Mouse (Mus musculus): Measurements from ENCODE around the gene Naa40. TPM values are rescaled to one million over a fixed set of nuclear protein-coding genes. Genes with fewer than 3 reads are reported as not detected.

Gene Naa40
- total and polyA plus RNA-seq, 2 experiments from 2014 or later = 44.0 to 57.7 TPM

GRCm38 (mm10) chr19:7264766-7265331 is 23.9 kb upstream of the Naa40 start:
- TF ChIP-seq CTCF (IDR thresholded peaks at IDR 0.05; ENCODE audit: low read depth) = no peak
- Histone ChIP-seq H3K9ac (no peak overlapping the region), H3K4me1 (ENCODE audit: insufficient read depth) (peaks cover 29% of the 10 kb centered on the region), H3K36me3 (ENCODE audit: insufficient read depth) (no peaks in the 10 kb centered on the region), H3K4me3 (ENCODE audit: low read depth, low read length) (no peak overlapping the region), H3K9me3 (ENCODE audit: low read length) (no peaks in the 10 kb centered on the region), H3K27me3 (ENCODE audit: insufficient read depth, low read length) (no peaks in the 10 kb centered on the region), H3K27ac (ENCODE audit: low read depth, low read length) (peak overlapping the region; percentile 95), H3K4me2 (ENCODE audit: low read depth) (no peak overlapping the region)
- DNase-seq (peak; percentile 38), ATAC-seq (no peak)
- 10% methylated on average over 6 of the region's 6 CpGs for WGBS

GRCm38 (mm10) chr19:7264088-7264765 is 23.2 kb upstream of the Naa40 start:
- ATAC-seq (no peak), DNase-seq (peak; percentile 76)
- WGBS = 11% methylated on average over 9 of the region's 9 CpGs
- no peaks in the 10 kb centered on the region for H3K9me3 ChIP-seq (ENCODE audit: low read length)
- no peak overlapping the region for H3K4me2 ChIP-seq (ENCODE audit: low read depth)
- H3K27ac ChIP-seq (ENCODE audit: low read depth, low read length) = 0 out of 2 replicates have a peak overlapping the region, but pooled peaks have one; percentile 95
- H3K27me3 ChIP-seq (ENCODE audit: insufficient read depth, low read length) = no peaks in the 10 kb centered on the region
- peak; percentile 85 for TF ChIP-seq CTCF (IDR thresholded peaks at IDR 0.05; ENCODE audit: low read depth)
- no peak overlapping the region for H3K4me3 ChIP-seq (ENCODE audit: low read depth, low read length)
- no peak overlapping the region for H3K9ac ChIP-seq
- H3K4me1 ChIP-seq (ENCODE audit: insufficient read depth) = peaks cover 24% of the 10 kb centered on the region
- H3K36me3 ChIP-seq (ENCODE audit: insufficient read depth) = no peaks in the 10 kb centered on the region

- DNase-seq (no peak), ATAC-seq (no peak)
- Histone ChIP-seq H3K9ac (no peak overlapping the region), H3K4me1 (ENCODE audit: insufficient read depth) (peaks cover 22% of the 10 kb centered on the region), H3K27ac (ENCODE audit: low read depth, low read length) (no peak overlapping the region), H3K4me3 (ENCODE audit: low read depth, low read length) (no peak overlapping the region), H3K27me3 (ENCODE audit: insufficient read depth, low read length) (no peaks in the 10 kb centered on the region), H3K4me2 (ENCODE audit: low read depth) (no peak overlapping the region), H3K36me3 (ENCODE audit: insufficient read depth) (no peaks in the 10 kb centered on the region), H3K9me3 (ENCODE audit: low read length) (no peaks in the 10 kb centered on the region)
- no peak for TF ChIP-seq CTCF (IDR thresholded peaks at IDR 0.05; ENCODE audit: low read depth)
- 91% methylated on average over 1 of the region's 1 CpGs for WGBS
These were observed 21.6 kb upstream of the Naa40 start for GRCm38 (mm10) chr19:7262592-7262991.

- no peak for ATAC-seq
- Histone ChIP-seq H3K9ac (no peak overlapping the region), H3K36me3 (ENCODE audit: insufficient read depth) (no peaks in the 10 kb centered on the region), H3K9me3 (ENCODE audit: low read length) (no peaks in the 10 kb centered on the region), H3K4me3 (ENCODE audit: low read depth, low read length) (no peak overlapping the region), H3K27ac (ENCODE audit: low read depth, low read length) (no peak overlapping the region), H3K4me1 (ENCODE audit: insufficient read depth) (peaks cover 16% of the 10 kb centered on the region), H3K27me3 (ENCODE audit: insufficient read depth, low read length) (no peaks in the 10 kb centered on the region), H3K4me2 (ENCODE audit: low read depth) (no peak overlapping the region)
- no peak for DNase-seq
- TF ChIP-seq CTCF (IDR thresholded peaks at IDR 0.05; ENCODE audit: low read depth) = no peak
- 98% methylated on average over 3 of the region's 3 CpGs for WGBS
These were observed 21.0 kb upstream of the Naa40 start for GRCm38 (mm10) chr19:7261964-7262363.

- no peak for TF ChIP-seq CTCF (IDR thresholded peaks at IDR 0.05; ENCODE audit: low read depth)
- WGBS = 83% methylated on average over 1 of the region's 1 CpGs
- Histone ChIP-seq H3K36me3 (ENCODE audit: insufficient read depth) (no peaks in the 10 kb centered on the region), H3K27me3 (ENCODE audit: insufficient read depth, low read length) (no peaks in the 10 kb centered on the region), H3K9me3 (ENCODE audit: low read length) (no peaks in the 10 kb centered on the region), H3K4me2 (ENCODE audit: low read depth) (no peak overlapping the region), H3K9ac (no peak overlapping the region), H3K4me3 (ENCODE audit: low read depth, low read length) (no peak overlapping the region), H3K27ac (ENCODE audit: low read depth, low read length) (no peak overlapping the region), H3K4me1 (ENCODE audit: insufficient read depth) (peaks cover 11% of the 10 kb centered on the region)
- ATAC-seq = no peak
- no peak for DNase-seq
These were observed 20.5 kb upstream of the Naa40 start for GRCm38 (mm10) chr19:7261476-7261875.

- Histone ChIP-seq H3K36me3 (ENCODE audit: insufficient read depth) (no peaks in the 10 kb centered on the region), H3K4me2 (ENCODE audit: low read depth) (no peak overlapping the region), H3K4me3 (ENCODE audit: low read depth, low read length) (no peak overlapping the region), H3K27ac (ENCODE audit: low read depth, low read length) (no peak overlapping the region), H3K9ac (no peak overlapping the region), H3K4me1 (ENCODE audit: insufficient read depth) (no peaks in the 10 kb centered on the region), H3K27me3 (ENCODE audit: insufficient read depth, low read length) (no peaks in the 10 kb centered on the region), H3K9me3 (ENCODE audit: low read length) (no peaks in the 10 kb centered on the region)
- no peak for DNase-seq
- peak; percentile 18; the same call in 1 of the 2 replicates for ATAC-seq
- 51% methylated on average over 5 of the region's 5 CpGs for WGBS
- no peak for TF ChIP-seq CTCF (IDR thresholded peaks at IDR 0.05; ENCODE audit: low read depth)
These were observed 16.9 kb upstream of the Naa40 start for GRCm38 (mm10) chr19:7257881-7258280.

GRCm38 (mm10) chr19:7246021-7246420 is 5.0 kb upstream of the Naa40 start:
- H3K4me2 ChIP-seq (ENCODE audit: low read depth) = no peak overlapping the region
- 84% methylated on average over 3 of the region's 3 CpGs for WGBS
- no peak overlapping the region for H3K4me3 ChIP-seq (ENCODE audit: low read depth, low read length)
- no peaks in the 10 kb centered on the region for H3K27me3 ChIP-seq (ENCODE audit: insufficient read depth, low read length)
- no peaks in the 10 kb centered on the region for H3K9me3 ChIP-seq (ENCODE audit: low read length)
- H3K36me3 ChIP-seq (ENCODE audit: insufficient read depth) = no peaks in the 10 kb centered on the region
- no peak for ATAC-seq
- no peak overlapping the region for H3K27ac ChIP-seq (ENCODE audit: low read depth, low read length)
- TF ChIP-seq CTCF (IDR thresholded peaks at IDR 0.05; ENCODE audit: low read depth) = no peak
- DNase-seq = no peak
- no peaks in the 10 kb centered on the region for H3K4me1 ChIP-seq (ENCODE audit: insufficient read depth)
- no peak overlapping the region for H3K9ac ChIP-seq

Data from forebrain, postnatal 0 days (tissue).